Mouse (Mus musculus): ENCODE measurements at regions not wholly inside any gene's neighbourhood (a gene's known extent, or its start where the extent isn't known, plus 50 kb on each side); places are given as distances from the start of the nearest gene placed in this dataset.

DNA sequence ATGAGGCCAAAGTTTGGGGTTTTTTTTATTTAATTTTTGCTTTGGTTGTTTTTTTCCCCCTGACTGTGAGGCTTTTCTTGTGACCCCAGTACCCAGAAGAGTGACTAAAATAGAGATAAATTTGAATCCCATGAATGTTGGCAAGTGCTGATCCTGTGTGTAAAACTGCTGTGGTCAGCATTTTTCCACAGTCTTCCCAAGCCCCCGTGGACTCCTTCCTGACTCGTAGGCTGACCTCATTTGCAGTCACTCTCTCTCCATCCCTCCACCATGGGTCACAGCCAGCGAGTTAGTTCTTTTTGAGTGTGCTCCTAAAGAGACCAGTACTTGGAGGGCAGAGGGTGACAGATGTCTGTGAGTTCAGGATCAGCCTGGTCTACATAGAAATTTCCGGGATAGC lies 72.5 kb upstream of the Gadd45a start:
- TF ChIP-seq CTCF (IDR thresholded peaks at IDR 0.05; ENCODE audit: borderline replicate concordance, insufficient read depth, low read length) (no peak), POLR2A (IDR thresholded peaks at IDR 0.05; ENCODE audit: low read depth, low read length) (no peak)

Data from embryonic fibroblast, embryonic 13.5 days (primary cell).